Mouse (Mus musculus) ES-E14 (cell line): ENCODE measurements at regions not wholly inside any gene's neighbourhood (a gene's known extent, or its start where the extent isn't known, plus 50 kb on each side); places are given as distances from the start of the nearest gene placed in this dataset.

Source experiments
- DNase-seq: peaks from one replicate; pipeline ENCODE4 v3.0.0-alpha.2; 2013; ENCODE audit warnings: low read depth, low spot score
- H3K27ac ChIP-seq: 2 replicates; pipeline ENCODE4 v1.5.1; 2012; ENCODE audit warnings: low read depth, mild to moderate bottlenecking, low read length, moderate library complexity, mixed read lengths; ENCODE audit not compliant: poor library complexity, insufficient read depth, severe bottlenecking
- H3K36me3 ChIP-seq: 2 replicates; pipeline ENCODE4 v1.6.1; 2012; ENCODE audit warnings: mild to moderate bottlenecking, low read length, moderate library complexity, mixed read lengths; ENCODE audit not compliant: control insufficient read depth, poor library complexity, insufficient read depth, severe bottlenecking
- H3K4me1 ChIP-seq, 2 experiments: fragments of 150-350 bp in 1 of 2; sonication (generic) in 1 of 2; 2 replicates each; pipeline ENCODE4 v1.6.1; 2012; ENCODE audit warnings: low read length in 2 of 2, mild to moderate bottlenecking in 1 of 2, mixed read lengths in 1 of 2; ENCODE audit not compliant: control insufficient read depth in 2 of 2, insufficient read depth in 2 of 2, poor library complexity in 1 of 2
- H3K4me3 ChIP-seq, 2 experiments: fragments of 150-350 bp in 1 of 2; sonication (generic) in 1 of 2; 2 replicates each; pipeline ENCODE4 v1.5.1; 2012; ENCODE audit warnings: low read length in 2 of 2, low read depth in 1 of 2, mild to moderate bottlenecking in 1 of 2, mixed read lengths in 1 of 2; ENCODE audit not compliant: insufficient read depth in 1 of 2, poor library complexity in 1 of 2, severe bottlenecking in 1 of 2
- H3K9ac ChIP-seq: 2 replicates; pipeline ENCODE4 v1.6.1; 2012; ENCODE audit warnings: low read depth, mild to moderate bottlenecking, low read length, mixed read lengths; ENCODE audit not compliant: poor library complexity, insufficient read depth, severe bottlenecking
- H3K9me3 ChIP-seq: fragments of 150-350 bp; sonication (generic); 2 replicates; pipeline ENCODE4 v1.6.1; 2012; ENCODE audit warnings: low read depth, mild to moderate bottlenecking, low read length; ENCODE audit not compliant: control insufficient read depth, insufficient read depth
- CHD2 ChIP-seq: IDR thresholded peaks from 2 replicates; pipeline ENCODE4 v1.6.1; 2014; ENCODE audit warnings: mild to moderate bottlenecking, low read depth, low read length, inconsistent platforms
- HCFC1 ChIP-seq: IDR thresholded peaks from 2 replicates; pipeline ENCODE4 v1.6.1; 2012; ENCODE audit warnings: low read length, inconsistent platforms, borderline replicate concordance; ENCODE audit not compliant: insufficient read depth
- MAFK ChIP-seq: IDR thresholded peaks from 2 replicates; pipeline ENCODE4 v1.6.1; 2014; ENCODE audit warnings: mild to moderate bottlenecking, low read depth, low read length, inconsistent platforms; ENCODE audit not compliant: insufficient read depth
- ZC3H11A ChIP-seq: IDR thresholded peaks from 2 replicates; pipeline ENCODE4 v1.6.1; 2012; ENCODE audit warnings: low read depth, mild to moderate bottlenecking, inconsistent platforms, low read length, borderline replicate concordance
- ZNF384 ChIP-seq: IDR thresholded peaks from 2 replicates; pipeline ENCODE4 v1.6.1; 2012; ENCODE audit warnings: low read depth, low read length, inconsistent platforms
- in situ Hi-C, 2 experiments: fragments of 600-800 bp; cut with MboI; formaldehyde crosslinking; loops; one replicate each; pipeline ENCODE4 v1.15.1; 2025; ENCODE audit warnings: low sequenced_read_pairs in 2 of 2, inconsistent platforms in 1 of 2; ENCODE audit not compliant: unreplicated experiment in 2 of 2

GRCm38 (mm10) chr15:45711109-45711508 lies 5576.9 kb downstream of the 9330182O14Rik start:
- in situ Hi-C loops, result no loop called here
- no peak overlapping the region for H3K4me3 ChIP-seq
- no peaks in the 10 kb centered on the region for H3K9me3 ChIP-seq
- H3K4me1 ChIP-seq, result no peaks in the 10 kb centered on the region
- DNase-seq, result no peak
- no peaks in the 10 kb centered on the region for H3K36me3 ChIP-seq
- no peak for TF ChIP-seq MAFK
- no peak for TF ChIP-seq ZC3H11A
- TF ChIP-seq HCFC1, result no peak
- no peak for TF ChIP-seq CHD2
- no peak for TF ChIP-seq ZNF384
- H3K9ac ChIP-seq, result no peak overlapping the region
- no peak overlapping the region for H3K27ac ChIP-seq

DNA sequence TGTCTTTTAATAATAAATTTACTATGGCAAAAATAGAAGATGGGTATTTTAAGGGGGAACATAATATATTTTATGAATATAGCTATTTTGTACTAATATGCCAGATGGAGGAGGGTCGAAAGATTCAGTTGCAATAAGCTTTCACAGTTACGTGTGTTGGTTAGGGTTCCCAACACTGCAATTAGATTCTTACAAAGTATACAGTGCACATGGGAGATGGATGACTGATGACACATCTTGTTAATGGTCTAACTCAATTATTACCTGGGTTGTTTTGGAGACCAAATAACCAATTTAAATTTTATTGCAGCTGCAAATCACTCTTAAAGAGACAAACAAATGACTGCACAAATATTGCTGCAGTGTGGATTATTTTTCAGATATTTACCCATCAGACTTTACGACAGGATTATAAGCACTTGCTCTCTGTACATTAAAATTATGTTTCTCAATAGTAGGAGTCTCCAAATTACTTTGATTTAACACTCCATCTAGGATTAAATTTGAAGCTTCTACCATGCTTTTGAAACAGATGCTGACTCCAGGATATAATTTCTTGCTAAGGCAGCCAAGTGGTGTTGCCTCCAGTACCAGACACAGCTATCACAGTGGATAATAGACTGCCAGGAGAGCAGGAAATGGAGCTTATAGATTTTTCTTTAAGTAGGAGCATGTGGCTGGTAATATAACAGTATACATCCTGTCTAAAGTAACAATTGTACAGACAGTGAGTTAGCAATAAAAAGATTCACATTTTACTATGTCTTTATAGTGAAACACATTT lies 5596.4 kb downstream of the 9330182O14Rik start:
- TF ChIP-seq MAFK (no peak), ZC3H11A (no peak), HCFC1 (no peak), CHD2 (no peak), ZNF384 (no peak)

GRCm38 (mm10) chr15:45763225-45763624 lies 5629.1 kb downstream of the 9330182O14Rik start:
- no peaks in the 10 kb centered on the region for H3K36me3 ChIP-seq
- peak; percentile 11 for DNase-seq
- H3K9me3 ChIP-seq, result no peaks in the 10 kb centered on the region
- no peak overlapping the region for H3K27ac ChIP-seq
- in situ Hi-C loops, result no loop called here
- H3K4me3 ChIP-seq, result no peak overlapping the region
- H3K9ac ChIP-seq, result no peak overlapping the region
- no peak for TF ChIP-seq ZNF384
- TF ChIP-seq CHD2, result no peak
- no peak for TF ChIP-seq ZC3H11A
- no peak for TF ChIP-seq HCFC1
- TF ChIP-seq MAFK, result no peak
- no peaks in the 10 kb centered on the region for H3K4me1 ChIP-seq

More for the DNA sequence above, 5596.4 kb downstream of the 9330182O14Rik start:
- H3K9me3 ChIP-seq, result no peaks in the 10 kb centered on the region
- no peak overlapping the region for H3K27ac ChIP-seq
- no peaks in the 10 kb centered on the region for H3K4me1 ChIP-seq
- no peak for DNase-seq
- H3K4me3 ChIP-seq, result no peak overlapping the region
- H3K36me3 ChIP-seq, result no peaks in the 10 kb centered on the region
- in situ Hi-C loops, result no loop called here
- no peak overlapping the region for H3K9ac ChIP-seq
